Mouse (Mus musculus): ENCODE measurements around the gene Dnah9.
A peak's percentile ranks its signal among the peaks of the same experiment; 100 is the strongest.

Dnah9 gene

DNA sequence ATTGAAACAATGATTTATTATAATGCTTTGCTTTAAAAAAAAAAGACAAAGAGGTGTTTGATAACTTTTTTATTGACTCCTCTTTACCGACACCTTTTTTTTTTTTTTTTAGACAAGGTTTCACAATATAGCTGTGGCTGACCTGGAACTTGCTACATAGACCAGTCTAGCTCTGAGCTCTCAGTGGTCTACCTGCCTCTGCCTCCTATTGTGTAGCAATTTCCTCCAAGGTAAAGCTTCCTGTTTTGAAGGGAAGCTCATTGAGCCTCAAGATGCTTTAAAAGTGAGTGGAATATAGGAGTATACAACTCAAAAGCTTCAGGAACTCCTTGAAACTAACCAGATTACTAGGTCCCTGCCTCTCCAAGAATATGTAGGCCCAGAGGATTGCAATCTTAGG lies 372.5 kb downstream of the Dnah9 start:
- no peak for DNase-seq (ENCODE audit: low read depth, low spot score)

DNA sequence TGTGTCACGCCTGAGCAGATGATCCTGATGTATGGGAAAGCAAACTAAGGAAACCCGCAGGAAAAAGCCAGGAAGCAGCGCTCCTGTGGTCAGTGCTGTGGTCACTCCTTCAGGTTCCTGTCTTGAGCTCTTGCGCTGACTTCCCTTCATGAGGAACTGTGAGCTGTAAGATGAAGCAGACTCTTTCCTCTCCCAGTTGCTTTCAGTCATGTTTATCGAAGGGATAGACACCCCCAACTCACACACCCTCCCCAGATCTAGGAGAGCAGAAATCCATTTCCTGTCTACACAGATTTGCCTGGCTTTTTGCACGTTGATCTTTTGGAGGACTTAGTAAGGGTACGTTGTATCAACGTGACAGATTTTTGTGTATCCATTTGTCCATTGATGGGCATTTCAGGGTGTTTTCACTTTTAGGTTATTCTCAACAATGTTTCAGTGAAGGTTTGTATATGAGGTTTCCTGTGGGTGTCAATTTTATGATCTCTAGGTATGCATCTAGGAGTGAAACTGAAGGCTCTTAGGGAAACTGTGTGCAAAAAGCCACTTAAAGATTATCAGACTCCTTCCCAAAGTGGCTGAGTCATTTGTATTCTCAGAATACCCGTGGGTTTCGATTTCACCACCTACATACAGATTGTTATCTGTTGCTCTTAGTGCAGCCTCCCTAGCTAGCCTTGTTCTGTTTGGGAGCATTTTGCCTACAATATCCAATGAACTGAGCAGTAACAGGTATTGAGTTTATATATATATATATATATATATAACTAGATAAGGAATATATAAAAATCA lies 373.7 kb downstream of the Dnah9 start:
- DNase-seq (ENCODE audit: low read depth, low spot score), result no peak

DNA sequence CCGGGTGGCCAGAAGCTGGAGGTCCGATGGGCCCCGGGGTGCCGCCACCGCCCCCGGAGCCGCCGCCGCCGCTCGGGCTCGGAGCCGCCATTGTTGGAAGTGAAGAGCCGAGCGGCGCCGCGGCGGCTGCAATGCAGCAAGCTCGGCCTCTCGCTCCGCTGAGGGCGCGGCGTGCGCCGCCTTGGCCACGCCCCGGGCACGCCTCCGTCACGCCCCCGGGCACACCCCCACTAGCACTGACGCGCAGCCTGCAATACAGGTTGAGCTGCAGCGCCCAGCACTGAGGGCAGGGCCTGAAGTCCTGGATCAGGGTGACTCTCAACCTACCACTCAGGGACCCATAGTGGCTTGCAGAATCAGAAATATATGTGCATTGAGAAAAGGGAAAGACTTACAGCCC lies 380.2 kb downstream of the Dnah9 start, which contains the start of gene Map2k4:
Gene Map2k4, minus strand, starts transcription at position 144 of the 400 bp plus-strand sequence.
- DNase-seq (ENCODE audit: low read depth, low spot score), result peak; percentile 92

DNA sequence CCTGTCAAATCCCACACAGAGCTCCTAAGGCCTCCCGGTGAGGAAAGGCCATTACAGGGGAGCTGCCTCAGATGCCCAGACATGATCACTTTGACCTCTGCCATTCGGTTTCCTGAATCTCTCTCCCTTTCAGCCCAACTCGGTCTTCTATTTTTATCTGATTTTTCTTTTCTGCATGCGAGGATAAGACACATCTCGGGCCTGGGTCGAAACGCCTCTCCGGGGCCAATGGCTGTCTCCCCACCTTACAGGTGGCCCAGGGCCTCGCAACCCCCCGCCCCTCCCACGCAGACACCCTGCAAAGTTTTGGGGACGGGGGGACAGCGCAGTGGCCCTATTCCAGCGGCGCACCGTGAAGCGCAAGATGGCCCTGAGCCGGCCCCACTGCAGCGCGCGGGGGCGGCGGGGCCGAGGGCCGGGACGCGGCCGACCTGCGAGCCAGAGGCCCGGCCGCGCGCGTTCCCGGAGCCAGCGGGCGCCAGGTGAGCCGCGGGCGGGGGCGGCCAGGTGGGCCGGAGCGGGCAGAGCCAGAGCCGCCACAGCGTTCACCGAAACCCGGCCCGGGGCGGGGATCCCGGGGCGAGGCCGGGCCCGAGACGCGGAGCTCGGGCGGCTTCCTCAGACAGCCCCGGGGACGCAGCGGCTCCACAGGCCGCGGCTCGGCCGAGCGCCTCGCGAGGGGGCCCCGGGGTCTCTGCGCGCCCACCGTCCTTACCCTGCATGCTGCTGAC lies 380.8 kb downstream of the Dnah9 start:
- peak; percentile 11 for DNase-seq (ENCODE audit: low read depth, low spot score)

DNA sequence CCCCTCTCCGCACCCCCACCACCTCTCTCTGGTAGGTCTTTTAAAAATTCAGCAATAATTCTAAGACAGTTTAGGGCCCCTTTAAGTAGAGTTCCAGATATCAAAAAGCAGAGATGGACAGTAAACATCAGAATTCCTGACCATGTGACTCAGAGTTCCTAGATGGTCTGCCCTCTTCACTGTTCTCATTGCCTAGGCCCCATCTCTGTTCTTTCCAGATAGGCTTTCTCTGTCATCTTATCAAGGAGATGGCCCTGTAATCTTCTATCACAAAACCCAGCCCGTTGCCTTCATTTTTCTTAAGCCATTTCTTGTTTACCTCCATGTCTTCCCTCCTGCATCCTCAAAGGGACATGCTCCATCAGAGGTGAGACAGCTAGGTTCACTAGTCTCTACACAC lies 382.2 kb downstream of the Dnah9 start:
- DNase-seq (ENCODE audit: low read depth, low spot score), result no peak

GRCm38 (mm10) chr11:65781596-65781995 lies 386.8 kb downstream of the Dnah9 start:
- DNase-seq (ENCODE audit: low read depth, low spot score), result no peak

Data from WW6 (cell line).